26 mouse cellular contexts compared by ENCODE assay signal in genomic region chr5:146428109-146428508, GRCm38 (mm10). TPM values are rescaled to one million over a fixed set of nuclear protein-coding genes. Genes with fewer than 3 reads are reported as not detected.
DNase-seq lines count a peak whose midpoint lies in the region; ATAC-seq and TF ChIP-seq lines count a peak whose summit lies in the region.
"Had no signal": no experiment of that assay in that cellular context is flagged by ENCODE, and none has a peak within 500 bp of the region (broad histone marks: within the 10 kb centered on the region; RNA-seq: fewer than 3 reads in every experiment).

No protein-coding gene starts in this region.

- H3K27ac ChIP-seq in layer of hippocampus, adult 2 months = peak overlapping the region; percentile 36; the same call in 1 of the 2 replicates
- H3K27ac ChIP-seq: embryonic facial prominence, embryonic 12.5 days; embryonic facial prominence, embryonic 15.5 days; heart, adult 2 months; hindbrain, embryonic 12.5 days; hindbrain, embryonic 15.5 days had no signal

- DNase-seq in frontal cortex, postnatal 36 days (ENCODE audit: low spot score in 2 of 2) = no peak
- DNase-seq in layer of hippocampus, adult 2 months (ENCODE audit: low spot score in 2 of 2) = no peak
- DNase-seq in layer of hippocampus, postnatal 14 days (ENCODE audit: low spot score in 2 of 2) = no peak
- peak; percentile 64 for DNase-seq in right cerebral cortex, adult 18-20 months
- no peak for DNase-seq in right cerebral cortex, postnatal 25 days
- no peak for DNase-seq in kidney, postnatal 25 days
- DNase-seq: adrenal gland, adult 8-10 months; adrenal gland, postnatal 36 days; cerebellum, adult 11 months; cerebellum, adult 2 months; cerebellum, adult 9-11 months; forebrain, postnatal 0 days; gastrocnemius, postnatal 25 days had no signal

- H3K4me3 ChIP-seq in layer of hippocampus, adult 2 months = no peak overlapping the region
- H3K4me3 ChIP-seq: embryonic facial prominence, embryonic 12.5 days; embryonic facial prominence, embryonic 15.5 days; heart, adult 2 months; hindbrain, embryonic 12.5 days; hindbrain, embryonic 15.5 days had no signal

- TF ChIP-seq CTCF in layer of hippocampus, adult 2 months (conservative IDR thresholded peaks at IDR 0.05) = no peak

- peak; percentile 50 for ATAC-seq in frontal cortex, adult (ENCODE audit: low TSS enrichment)
- ATAC-seq: activated CD4-positive, CD25-positive, alpha-beta regulatory T cell, adult 4 months; forebrain, embryonic 14.5 days; forebrain, postnatal 0 days had no signal

RNA-seq across cellular contexts. Expression of gene Wasf3, which starts 43.3 kb away (rescaled TPM):
- 100 to 1,000 TPM; 103 to 107 TPM for total RNA-seq in layer of hippocampus, adult 2 months (2021)
- total RNA-seq in layer of hippocampus, postnatal 14 days (2021) = 10 to 100 TPM; 92.7 to 98.3 TPM
- total RNA-seq: common myeloid progenitor, adult 5-6 weeks; hematopoietic stem cell, adult 5-6 weeks had no signal

RNA-seq across cellular contexts. Expression of gene Gm6408, which starts 53.7 kb away (rescaled TPM):
- not detected for total RNA-seq in layer of hippocampus, adult 2 months (2021)
- total RNA-seq in layer of hippocampus, postnatal 14 days (2021) = not detected
- total RNA-seq: adrenal gland, adult 8-10 months; adrenal gland, postnatal 36 days; common myeloid progenitor, adult 5-6 weeks; ES-E14; forebrain, postnatal 0 days; gastrocnemius, adult 8-10 months; gastrocnemius, postnatal 25 days; heart, adult 2 months; heart, postnatal 25 days; hematopoietic stem cell, adult 5-6 weeks had no signal
